Mouse (Mus musculus): ENCODE results near the gene Shb.
"Not testable (repeated sequence)": the region's sequence is repeated elsewhere in the genome, so short reads cannot be mapped to it uniquely, and the experiment has no call there.

Gene Shb

DNA sequence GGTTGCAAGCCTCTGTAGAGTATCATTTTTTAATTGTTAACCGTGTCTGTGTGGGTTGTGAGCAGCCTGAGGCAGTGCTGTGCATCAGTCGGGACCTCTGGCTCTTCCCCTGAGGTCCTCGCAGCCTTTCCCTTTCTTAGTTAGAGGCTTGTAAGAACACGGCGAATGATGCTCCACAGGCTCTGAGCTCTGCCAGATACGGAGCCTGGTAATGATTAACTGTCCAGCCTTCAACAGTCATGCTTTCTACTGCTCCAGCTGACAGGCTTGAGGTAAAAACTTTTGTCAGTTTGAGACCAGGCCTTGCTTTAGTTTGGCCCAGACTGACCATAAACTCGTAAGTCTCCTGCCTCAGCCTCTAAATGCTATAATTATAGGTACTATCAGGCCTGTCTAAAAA lies 127.0 kb downstream of the Shb start:
- no peak for DNase-seq (ENCODE audit: inconsistent age in 2 of 2, low spot score in 1 of 2)

DNA sequence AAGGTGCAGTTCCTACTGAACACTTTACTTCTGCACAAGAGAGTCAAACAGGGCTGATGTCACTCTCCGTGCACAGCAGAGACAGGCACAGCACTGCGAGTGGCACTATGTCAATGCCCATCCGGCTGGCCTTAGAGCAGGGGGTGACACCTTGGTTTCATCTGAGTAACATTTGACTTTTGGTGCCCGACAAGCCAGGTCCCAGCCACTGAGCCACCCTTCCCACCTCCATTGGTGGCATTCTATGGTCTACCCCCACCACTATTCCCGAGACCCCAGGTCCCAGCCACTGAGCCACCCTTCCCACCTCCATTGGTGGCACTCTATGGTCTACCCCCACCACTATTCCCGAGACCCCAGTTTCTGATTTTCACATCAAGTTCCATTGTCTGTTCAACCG lies 128.2 kb downstream of the Shb start:
- no peak for DNase-seq (ENCODE audit: inconsistent age in 2 of 2, low spot score in 1 of 2)

DNA sequence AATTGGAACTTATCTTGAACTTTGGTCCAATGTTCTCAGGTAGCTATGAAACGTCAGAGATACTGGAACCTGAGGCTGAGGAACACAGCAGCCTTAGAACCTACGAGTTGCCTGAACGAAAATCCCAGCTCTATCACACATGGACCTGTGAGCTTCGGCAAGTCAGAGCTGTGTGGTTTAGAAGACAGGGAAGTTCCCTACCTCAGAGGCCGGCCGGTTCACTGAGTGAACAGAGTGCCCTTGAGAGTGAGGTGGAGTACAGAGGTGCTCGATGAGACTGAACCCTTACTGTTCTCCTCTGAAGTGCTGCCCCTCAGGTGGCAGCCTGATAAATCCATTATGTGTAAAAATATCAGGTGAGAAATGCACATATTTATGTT lies 128.8 kb downstream of the Shb start:
- DNase-seq (ENCODE audit: inconsistent age in 2 of 2, low spot score in 1 of 2) = peak in 1 of 2 experiments; percentile 25

DNA sequence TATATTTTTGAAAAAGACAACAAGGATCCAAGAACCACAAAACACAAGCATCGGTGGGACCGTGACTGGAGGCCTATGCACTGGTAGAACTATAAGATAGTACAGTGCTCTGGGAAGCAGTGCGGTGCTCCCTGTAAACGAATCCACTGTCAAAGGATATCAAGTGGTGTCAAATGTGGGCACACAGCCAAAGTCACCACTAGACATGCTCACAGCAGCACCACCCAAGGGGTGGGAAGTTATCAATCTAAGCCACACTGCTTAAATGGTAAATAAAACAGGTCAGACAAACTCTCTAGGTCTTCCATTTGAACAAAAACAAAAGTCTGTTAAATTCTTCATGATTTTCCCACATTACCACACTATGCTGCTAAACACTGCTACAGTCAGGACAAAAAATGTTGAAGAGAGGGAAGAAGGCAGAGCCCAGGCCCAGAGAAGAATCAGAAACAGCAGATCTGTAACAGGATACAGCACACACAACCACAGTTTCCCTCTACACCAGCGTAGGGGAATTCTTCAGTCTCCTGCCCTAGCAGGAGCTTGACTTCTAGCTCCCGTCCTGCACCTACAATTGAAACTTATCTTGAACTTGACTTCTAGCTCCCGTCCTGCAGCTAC lies 129.3 kb downstream of the Shb start:
- peak in 1 of 2 experiments; percentile 41 for DNase-seq (ENCODE audit: inconsistent age in 2 of 2, low spot score in 1 of 2)

DNA sequence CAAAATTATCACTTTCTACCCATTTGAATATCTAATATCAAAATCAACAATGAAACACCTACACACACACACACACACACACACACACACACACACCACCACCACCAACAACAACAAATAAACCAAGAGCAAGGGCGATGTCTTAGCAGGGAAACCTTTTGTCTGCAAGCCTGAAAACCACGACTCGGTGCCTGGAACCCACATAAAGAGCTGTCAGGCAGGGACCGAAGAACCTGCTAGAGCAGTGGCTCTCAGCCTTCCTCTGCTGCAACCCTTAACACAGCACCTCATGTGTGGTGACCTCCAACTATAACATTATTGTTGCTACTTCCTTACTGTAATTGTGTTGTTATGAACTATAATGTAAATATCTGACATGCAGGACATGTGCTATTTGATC lies 130.0 kb downstream of the Shb start:
- peak in 1 of 2 experiments; percentile 2 for DNase-seq (ENCODE audit: inconsistent age in 2 of 2, low spot score in 1 of 2)

DNA sequence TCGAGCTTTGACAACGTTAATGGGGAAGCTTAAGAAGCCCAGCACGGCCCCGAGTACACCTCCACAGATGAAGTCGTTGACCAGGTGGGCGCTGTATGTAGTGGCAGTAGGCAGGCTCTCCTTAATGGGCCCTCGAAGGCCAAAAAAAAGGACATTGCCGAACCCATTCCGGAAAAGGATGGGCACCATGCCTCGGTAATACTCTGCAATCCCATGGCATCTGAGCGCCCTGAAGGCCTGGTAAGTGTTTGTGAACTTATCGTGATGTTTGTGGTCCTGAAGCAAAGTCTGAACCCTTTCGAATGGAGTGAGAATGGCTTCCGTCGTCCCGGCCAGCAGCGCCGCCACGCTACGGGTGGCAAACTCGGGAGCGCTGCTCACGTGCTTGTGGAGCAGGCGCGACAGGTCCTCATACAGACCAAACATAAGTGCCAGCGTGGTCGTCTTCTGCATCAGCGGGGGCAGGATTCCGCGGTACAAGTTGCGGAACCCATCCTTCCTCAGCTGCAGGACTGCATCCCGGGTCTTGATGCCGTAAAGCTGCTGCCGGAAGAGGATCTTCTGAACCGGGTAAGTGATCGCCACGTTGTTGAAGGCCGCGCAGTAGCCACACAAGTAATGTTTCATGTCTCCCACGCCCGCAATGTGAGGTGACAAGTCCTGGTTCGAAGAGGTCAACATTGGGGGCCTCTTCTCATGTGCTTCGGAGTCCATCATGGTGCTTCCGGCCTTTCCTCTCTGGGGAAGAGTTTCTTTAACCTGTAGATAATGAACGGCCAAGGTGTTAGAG lies 132.7 kb downstream of the Shb start:
- DNase-seq (ENCODE audit: inconsistent age in 2 of 2, low spot score in 1 of 2) = peak; percentile 14 to 45

DNA sequence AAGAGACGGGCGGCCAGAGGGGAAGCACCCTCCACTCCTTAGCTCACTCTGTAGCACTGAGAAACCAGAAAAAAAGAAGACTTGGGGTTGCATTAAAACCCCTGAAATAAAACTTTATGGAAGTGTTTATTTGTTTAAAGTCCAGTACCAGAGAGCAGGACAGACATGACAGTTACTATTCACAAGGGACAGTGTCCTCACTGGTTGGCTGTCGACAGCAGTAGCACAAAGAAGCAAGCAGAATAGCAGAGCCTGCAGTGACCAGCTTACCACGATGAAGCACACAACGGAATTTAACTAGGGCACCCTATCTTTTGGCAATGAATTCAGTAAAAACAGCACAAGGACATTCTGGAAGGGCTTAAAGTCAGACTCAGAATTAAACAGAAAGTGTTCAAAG lies 134.0 kb downstream of the Shb start:
- peak; percentile 25 to 75 for DNase-seq (ENCODE audit: inconsistent age in 2 of 2, low spot score in 1 of 2)

DNA sequence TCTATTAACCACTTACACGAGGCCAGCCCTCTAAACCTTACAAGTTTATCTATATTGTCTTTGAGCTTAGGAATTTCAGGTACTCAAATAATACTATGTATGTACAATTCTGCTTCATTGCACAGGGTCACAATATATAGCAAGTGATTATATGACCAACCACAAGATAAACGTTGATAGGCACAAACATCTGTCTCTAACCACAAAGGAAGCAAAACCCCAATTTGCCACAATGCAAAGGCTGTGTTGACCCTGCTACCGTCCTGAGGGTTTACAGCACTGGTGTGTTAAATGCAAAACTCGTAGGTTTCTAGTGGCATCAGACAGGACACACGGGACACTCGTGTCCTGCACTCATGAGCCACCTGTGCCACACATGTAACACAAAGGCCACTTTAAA lies 136.1 kb downstream of the Shb start:
- not testable (repeated sequence) for DNase-seq (ENCODE audit: inconsistent age in 2 of 2, low spot score in 1 of 2)

DNA sequence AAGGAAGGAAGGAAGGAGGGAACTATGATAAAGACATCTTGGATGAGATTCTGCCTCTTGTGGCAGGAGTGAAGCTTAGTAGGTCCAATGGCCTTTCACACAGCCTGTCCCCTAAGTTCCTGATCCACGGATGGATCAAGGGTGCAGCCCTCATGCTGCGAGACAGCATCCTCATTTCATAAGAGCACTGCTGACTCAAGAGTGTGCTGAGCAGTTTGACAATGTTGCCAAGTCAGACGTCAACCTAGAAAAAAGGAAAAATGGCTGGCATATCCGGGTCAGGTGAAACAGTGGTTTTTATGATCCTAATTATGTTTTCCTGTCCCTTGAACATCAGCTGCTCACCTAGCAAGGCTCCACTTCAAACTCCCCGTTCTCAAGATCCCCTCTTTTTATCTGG lies 138.6 kb downstream of the Shb start:
- peak in 1 of 2 experiments; percentile 68 for DNase-seq (ENCODE audit: inconsistent age in 2 of 2, low spot score in 1 of 2)

DNA sequence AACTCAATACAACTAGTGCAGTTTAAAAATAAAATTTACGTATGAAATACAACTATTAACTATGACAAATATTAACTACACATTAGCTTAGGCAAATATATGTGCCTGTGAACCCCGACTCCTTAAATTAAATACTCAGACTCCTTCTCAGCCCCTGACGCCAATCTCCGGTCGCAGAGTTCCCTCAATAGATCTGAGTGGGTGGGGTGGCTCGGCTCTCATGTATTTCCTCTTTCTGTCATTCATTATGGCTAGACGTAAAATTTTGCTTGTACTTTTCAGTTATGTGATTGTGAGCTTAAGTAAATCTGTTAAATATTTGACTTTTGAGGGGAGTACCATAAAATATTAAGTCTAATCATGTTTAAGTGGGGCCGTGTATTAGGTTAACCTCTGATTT lies 139.3 kb downstream of the Shb start:
- DNase-seq (ENCODE audit: inconsistent age in 2 of 2, low spot score in 1 of 2) = no peak

DNA sequence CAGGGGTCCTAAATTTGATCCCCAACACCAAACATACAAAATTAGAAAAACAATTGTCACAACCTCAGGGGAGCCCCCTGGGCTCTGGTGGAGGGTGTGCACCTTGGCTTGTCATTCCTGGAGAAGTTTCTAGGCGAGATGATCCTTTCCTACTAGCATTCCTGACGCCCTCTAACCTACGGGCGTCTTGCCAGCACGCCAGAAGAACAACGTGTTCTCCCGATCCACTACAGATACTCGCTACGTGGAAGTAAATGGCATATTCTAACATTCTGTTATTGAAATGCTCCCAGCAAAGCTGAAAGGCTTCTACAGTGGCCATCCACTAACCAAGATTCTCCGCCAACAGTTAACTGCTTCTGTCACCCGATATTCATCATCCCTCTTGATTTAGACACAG lies 139.7 kb downstream of the Shb start:
- DNase-seq (ENCODE audit: inconsistent age in 2 of 2, low spot score in 1 of 2) = peak in 1 of 2 experiments; percentile 29

DNA sequence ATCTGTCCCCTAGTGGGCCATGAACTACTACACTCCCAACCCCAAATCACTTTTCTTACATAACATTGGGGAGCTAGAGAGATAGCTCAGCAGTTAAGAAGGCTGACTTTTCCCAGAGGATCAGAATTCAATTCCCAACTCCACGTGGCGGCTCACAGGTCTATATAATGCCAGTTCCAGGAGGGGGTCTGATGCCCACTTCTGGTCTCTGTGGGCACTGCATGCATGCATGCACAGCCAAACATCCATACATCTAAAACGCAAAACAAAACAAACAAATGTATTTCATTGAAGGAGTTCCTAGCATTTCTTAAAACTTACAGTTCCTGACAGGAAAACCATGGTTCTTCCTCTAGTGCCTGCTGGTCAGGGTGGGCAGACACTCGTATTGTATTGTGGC lies 140.2 kb downstream of the Shb start:
- no peak for DNase-seq (ENCODE audit: inconsistent age in 2 of 2, low spot score in 1 of 2)

DNA sequence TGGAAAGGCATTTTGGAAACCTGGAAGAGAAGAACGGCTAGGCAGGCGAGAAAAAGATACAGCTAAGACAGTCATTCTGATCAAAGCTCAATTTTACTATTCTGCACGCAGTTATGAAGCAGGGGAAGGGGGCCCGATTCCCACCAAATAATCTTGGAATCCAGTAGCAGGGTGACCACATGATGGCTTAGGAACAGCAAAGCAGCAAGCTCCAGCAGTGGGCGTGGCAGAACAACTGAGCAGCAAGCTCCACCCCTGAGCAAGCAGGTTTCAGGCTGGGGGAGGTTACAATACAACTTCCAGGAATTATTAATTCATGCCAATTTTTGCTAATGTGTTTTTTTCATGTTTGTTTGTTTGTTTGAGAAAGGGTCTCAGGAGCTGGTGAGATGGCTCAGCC lies 145.0 kb downstream of the Shb start:
- not testable (repeated sequence) for DNase-seq (ENCODE audit: inconsistent age in 2 of 2, low spot score in 1 of 2)

DNA sequence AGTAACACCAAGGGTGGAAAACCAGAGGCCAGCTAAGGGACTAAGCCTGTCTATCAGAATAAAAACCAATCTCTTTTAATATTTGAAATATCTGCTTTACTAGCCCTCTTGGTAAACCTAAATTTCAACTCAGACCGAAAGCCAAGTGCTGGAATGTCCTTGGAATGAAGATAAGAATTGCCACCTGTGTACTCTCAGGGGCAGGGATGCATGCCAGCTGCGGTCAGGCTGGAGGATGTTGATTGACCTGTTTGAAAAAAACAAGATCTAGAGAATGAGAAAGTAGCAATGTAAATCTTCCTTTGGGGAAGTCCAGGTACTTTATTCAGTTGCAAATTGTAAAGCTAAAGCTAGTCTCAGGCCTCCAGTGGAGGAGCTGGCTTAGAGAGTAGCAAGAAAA lies 150.1 kb downstream of the Shb start:
- not testable (repeated sequence) for DNase-seq (ENCODE audit: inconsistent age in 2 of 2, low spot score in 1 of 2)

DNA sequence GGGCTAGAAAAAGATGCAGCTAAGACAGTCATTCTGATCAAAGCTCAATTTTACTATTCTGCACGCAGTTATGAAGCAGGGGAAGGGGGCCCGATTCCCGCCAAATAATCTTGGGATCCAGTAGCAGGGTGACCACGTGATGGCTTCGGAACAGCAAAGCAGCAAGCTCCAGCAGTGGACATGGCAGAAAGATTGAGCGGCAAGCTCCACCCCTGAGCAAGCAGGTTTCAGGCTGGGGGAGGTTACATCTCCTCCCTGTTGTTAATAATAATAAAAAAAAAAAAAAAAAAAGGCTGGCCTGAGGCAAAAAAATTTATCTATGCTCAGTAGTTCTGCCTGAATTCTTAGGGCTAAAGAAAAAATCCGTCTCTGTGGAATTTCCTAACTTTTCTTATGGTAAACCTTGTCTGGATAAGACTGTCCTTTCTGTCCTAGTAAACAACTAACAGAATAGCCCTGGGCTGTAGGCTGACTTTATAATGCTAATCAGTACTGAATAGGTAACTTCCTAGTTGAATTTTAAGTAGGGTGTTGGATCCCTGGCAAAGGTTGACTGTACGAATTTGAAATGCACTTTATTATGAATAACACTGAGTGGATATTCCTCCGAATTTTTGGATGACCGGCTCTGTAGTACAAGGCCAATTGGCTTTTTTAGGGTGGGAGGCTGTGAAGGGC lies 151.2 kb downstream of the Shb start:
- DNase-seq (ENCODE audit: inconsistent age in 2 of 2, low spot score in 1 of 2) = not testable (repeated sequence)

DNA sequence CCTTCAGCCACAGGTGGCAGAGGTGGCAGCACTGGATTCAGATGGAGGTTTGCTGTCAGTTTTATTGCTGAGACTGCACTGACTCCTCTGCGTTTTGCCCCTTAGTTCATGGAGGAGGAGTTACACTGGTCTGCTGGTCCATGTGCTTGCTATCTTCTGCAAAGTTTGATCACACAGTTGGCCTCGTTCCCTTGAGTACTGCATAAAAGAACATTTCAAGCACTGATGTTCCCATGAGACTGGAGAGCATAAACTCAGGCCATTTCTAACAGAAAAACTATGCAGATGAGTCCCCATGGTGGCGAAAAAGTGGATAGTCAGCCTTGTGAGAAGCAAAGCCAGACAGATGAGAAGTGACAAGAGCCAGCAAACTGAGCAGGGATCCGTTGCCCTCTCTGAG lies 155.7 kb downstream of the Shb start:
- DNase-seq (ENCODE audit: inconsistent age in 2 of 2, low spot score in 1 of 2) = no peak

DNA sequence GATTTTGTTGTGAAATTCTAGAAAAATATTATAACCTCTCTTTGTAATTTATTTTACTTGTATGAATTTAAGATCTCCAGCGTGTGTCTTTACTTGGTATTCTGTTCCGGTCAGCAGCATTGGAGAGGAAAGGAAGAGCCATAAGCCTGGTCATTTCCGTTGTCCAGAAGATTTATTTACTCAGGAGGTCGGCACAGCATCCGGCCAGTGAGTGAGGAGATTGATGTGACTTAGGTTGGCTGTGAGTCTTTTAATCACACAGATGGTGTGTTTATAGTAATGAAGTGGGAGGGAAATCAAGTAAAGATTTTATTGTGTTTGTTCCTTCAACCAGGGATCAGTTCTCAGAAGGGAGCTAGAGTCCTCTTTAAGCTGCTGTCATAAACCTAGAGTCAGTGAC lies 157.4 kb downstream of the Shb start:
- no peak for DNase-seq (ENCODE audit: inconsistent age in 2 of 2, low spot score in 1 of 2)
